Mouse (Mus musculus): ENCODE measurements around the gene Klra10. TPM values are rescaled to one million over a fixed set of nuclear protein-coding genes. Genes with fewer than 3 reads are reported as not detected.
"Not testable (repeated sequence)": the region's sequence is repeated elsewhere in the genome, so short reads cannot be mapped to it uniquely, and the experiment has no call there.

Gene Klra10
- polyA plus RNA-seq (2015; fragmentation: Nextera tagmentation; extraction: Ambion mirVana): not detected in 2 replicates

- WGBS: 66% methylated on average over 1 of the region's 1 CpGs
- H3K4me2 ChIP-seq (ENCODE audit: low read depth, low read length): not testable (repeated sequence)
Measured at GRCm38 (mm10) chr6:130281828-130282227, at the start of gene Klra10. Gene Klra10 (minus strand): TSS chr6:130281928.

GRCm38 (mm10) chr6:130287984-130288649, 6.4 kb upstream of the Klra10 start:
- Histone ChIP-seq H3K4me3 (ENCODE audit: low read length) (no peak overlapping the region), H3K9me3 (replicated peaks; ENCODE audit: control insufficient read depth, low read length) (no peaks in the 10 kb centered on the region), H3K9ac (ENCODE audit: low read length) (no peak overlapping the region), H3K36me3 (ENCODE audit: control insufficient read depth, insufficient read depth) (no peaks in the 10 kb centered on the region), H3K27me3 (ENCODE audit: control insufficient read depth, insufficient read depth, low read length) (no peaks in the 10 kb centered on the region), H3K4me2 (ENCODE audit: low read depth, low read length) (no peak overlapping the region), H3K4me1 (ENCODE audit: control insufficient read depth, insufficient read depth, low read length) (no peaks in the 10 kb centered on the region), H3K27ac (ENCODE audit: low read length) (no peak overlapping the region)
- no peak for ATAC-seq (replicated peaks; ENCODE audit: extremely low read depth, insufficient read depth, low FRiP score)

More at GRCm38 (mm10) chr6:130281828-130282227, at the start of gene Klra10:
- not testable (repeated sequence) for H3K4me1 ChIP-seq (ENCODE audit: control insufficient read depth, insufficient read depth, low read length); H3K27ac ChIP-seq (ENCODE audit: low read length); H3K27me3 ChIP-seq (ENCODE audit: control insufficient read depth, insufficient read depth, low read length); H3K9me3 ChIP-seq (replicated peaks; ENCODE audit: control insufficient read depth, low read length); H3K36me3 ChIP-seq (ENCODE audit: control insufficient read depth, insufficient read depth); H3K4me3 ChIP-seq (ENCODE audit: low read length); ATAC-seq (replicated peaks; ENCODE audit: extremely low read depth, insufficient read depth, low FRiP score); H3K9ac ChIP-seq (ENCODE audit: low read length)

- Histone ChIP-seq H3K4me3 (ENCODE audit: low read length) (no peak overlapping the region), H3K4me1 (ENCODE audit: control insufficient read depth, insufficient read depth, low read length) (no peaks in the 10 kb centered on the region), H3K27ac (ENCODE audit: low read length) (no peak overlapping the region), H3K36me3 (ENCODE audit: control insufficient read depth, insufficient read depth) (no peaks in the 10 kb centered on the region), H3K27me3 (ENCODE audit: control insufficient read depth, insufficient read depth, low read length) (no peaks in the 10 kb centered on the region), H3K4me2 (ENCODE audit: low read depth, low read length) (no peak overlapping the region), H3K9ac (ENCODE audit: low read length) (no peak overlapping the region), H3K9me3 (replicated peaks; ENCODE audit: control insufficient read depth, low read length) (peaks cover 17% of the 10 kb centered on the region)
- WGBS: 70% methylated on average over 2 of the region's 2 CpGs
- ATAC-seq (replicated peaks; ENCODE audit: extremely low read depth, insufficient read depth, low FRiP score): no peak
Measured at GRCm38 (mm10) chr6:130255326-130255725, 26.4 kb downstream of the Klra10 start.

- 63% methylated on average over 2 of the region's 2 CpGs for WGBS
- ATAC-seq (replicated peaks; ENCODE audit: extremely low read depth, insufficient read depth, low FRiP score): no peak
- Histone ChIP-seq H3K4me1 (ENCODE audit: control insufficient read depth, insufficient read depth, low read length) (no peaks in the 10 kb centered on the region), H3K4me2 (ENCODE audit: low read depth, low read length) (no peak overlapping the region), H3K27ac (ENCODE audit: low read length) (no peak overlapping the region), H3K36me3 (ENCODE audit: control insufficient read depth, insufficient read depth) (no peaks in the 10 kb centered on the region), H3K9ac (ENCODE audit: low read length) (no peak overlapping the region), H3K27me3 (ENCODE audit: control insufficient read depth, insufficient read depth, low read length) (no peaks in the 10 kb centered on the region), H3K9me3 (replicated peaks; ENCODE audit: control insufficient read depth, low read length) (0 out of 2 replicates have a peak, but pooled peaks cover 2% of the 10 kb centered on the region), H3K4me3 (ENCODE audit: low read length) (no peak overlapping the region)
Measured at GRCm38 (mm10) chr6:130237536-130237935, 44.2 kb downstream of the Klra10 start.

GRCm38 (mm10) chr6:130236635-130237034, 45.1 kb downstream of the Klra10 start:
- Histone ChIP-seq H3K4me3 (ENCODE audit: low read length) (no peak overlapping the region), H3K27me3 (ENCODE audit: control insufficient read depth, insufficient read depth, low read length) (no peaks in the 10 kb centered on the region), H3K36me3 (ENCODE audit: control insufficient read depth, insufficient read depth) (no peaks in the 10 kb centered on the region), H3K4me2 (ENCODE audit: low read depth, low read length) (no peak overlapping the region), H3K9ac (ENCODE audit: low read length) (no peak overlapping the region), H3K27ac (ENCODE audit: low read length) (no peak overlapping the region), H3K9me3 (replicated peaks; ENCODE audit: control insufficient read depth, low read length) (0 out of 2 replicates have a peak, but pooled peaks cover 2% of the 10 kb centered on the region), H3K4me1 (ENCODE audit: control insufficient read depth, insufficient read depth, low read length) (no peaks in the 10 kb centered on the region)
- no peak for ATAC-seq (replicated peaks; ENCODE audit: extremely low read depth, insufficient read depth, low FRiP score)
- 37% methylated on average over 1 of the region's 1 CpGs for WGBS

GRCm38 (mm10) chr6:130233222-130233621, 48.5 kb downstream of the Klra10 start, which contains the start of gene Klra7:
Gene Klra7 (minus strand): TSS chr6:130233322.
- Histone ChIP-seq H3K9me3 (replicated peaks; ENCODE audit: control insufficient read depth, low read length) (no peaks in the 10 kb centered on the region), H3K9ac (ENCODE audit: low read length) (no peak within 1 kb of the TSS), H3K27ac (ENCODE audit: low read length) (no peak within 1 kb of the TSS), H3K4me3 (ENCODE audit: low read length) (no peak within 1 kb of the TSS), H3K4me2 (ENCODE audit: low read depth, low read length) (no peak within 1 kb of the TSS), H3K27me3 (ENCODE audit: control insufficient read depth, insufficient read depth, low read length) (no peaks in the 10 kb centered on the region), H3K36me3 (ENCODE audit: control insufficient read depth, insufficient read depth) (no peaks in the 10 kb centered on the region), H3K4me1 (ENCODE audit: control insufficient read depth, insufficient read depth, low read length) (no peaks in the 10 kb centered on the region)
- no peak for ATAC-seq (replicated peaks; ENCODE audit: extremely low read depth, insufficient read depth, low FRiP score)

Other genes starting within 250 kb of the Klra10 start
- gene Klra4, start 214.7 kb downstream of the Klra10 start, polyA plus RNA-seq (2015; fragmentation: Nextera tagmentation; extraction: Ambion mirVana): not detected in 2 replicates
- not detected in 2 replicates for gene Klra8, start 152.0 kb downstream of the Klra10 start, polyA plus RNA-seq (2015; fragmentation: Nextera tagmentation; extraction: Ambion mirVana)
- not detected in 2 replicates for gene Klra9, start 88.8 kb downstream of the Klra10 start, polyA plus RNA-seq (2015; fragmentation: Nextera tagmentation; extraction: Ambion mirVana)
- not detected in 2 replicates for gene Klra7, start 48.6 kb downstream of the Klra10 start, polyA plus RNA-seq (2015; fragmentation: Nextera tagmentation; extraction: Ambion mirVana)
- not detected in 2 replicates for gene Klra3, start 55.6 kb upstream of the Klra10 start, polyA plus RNA-seq (2015; fragmentation: Nextera tagmentation; extraction: Ambion mirVana)
- gene Klra1, start 104.9 kb upstream of the Klra10 start, polyA plus RNA-seq (2015; fragmentation: Nextera tagmentation; extraction: Ambion mirVana): not detected in 2 replicates